Mouse (Mus musculus) embryo, embryonic 10 days (tissue): ENCODE measurements around the gene Adamts7.

Source experiments
- DNase-seq: peaks from one replicate; pipeline ENCODE4 v3.0.0-alpha.2; 2015; ENCODE audit warnings: low spot score

Gene Adamts7

DNA sequence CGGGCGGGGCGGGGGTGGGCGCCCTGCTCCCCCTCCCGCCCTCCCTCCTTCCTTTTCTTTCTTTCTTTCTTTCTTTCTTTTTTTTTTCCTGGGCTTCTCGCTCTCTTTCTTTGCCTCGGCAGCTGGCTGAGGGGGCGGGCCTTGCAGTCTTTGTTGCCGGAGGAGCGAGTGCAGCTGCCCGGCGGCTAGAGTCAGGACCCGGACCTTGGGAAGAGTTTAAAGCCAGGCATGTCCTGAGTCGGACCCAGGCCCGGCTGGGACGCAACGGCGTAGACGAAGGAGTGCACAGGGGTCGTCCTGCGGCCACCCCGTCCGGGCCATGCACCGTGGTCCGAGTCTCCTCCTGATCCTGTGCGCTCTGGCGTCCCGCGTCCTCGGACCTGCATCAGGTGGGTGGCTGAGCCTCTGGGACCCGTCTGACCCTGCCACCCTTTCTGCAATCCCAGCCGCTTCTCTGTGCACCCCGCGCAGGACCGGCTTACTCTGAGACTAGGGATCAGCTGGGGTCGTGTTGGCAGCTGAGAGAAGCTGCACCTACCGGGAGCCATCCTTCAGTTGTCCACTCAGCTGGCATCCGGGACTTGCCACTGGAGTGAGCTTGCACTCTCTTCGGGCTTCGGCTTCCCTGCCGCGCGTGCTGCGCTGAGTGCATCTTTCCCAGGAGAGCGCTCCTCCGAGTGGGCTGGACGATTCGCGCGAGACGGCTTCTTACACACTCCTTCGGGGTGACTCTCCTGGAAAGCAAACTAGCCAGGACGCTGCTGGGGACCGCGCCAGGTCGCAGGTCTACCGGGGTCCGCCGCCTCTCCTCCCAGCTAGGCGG is at the start of gene Adamts7:
TSS of gene Adamts7 (plus strand) at position 144 of the 823 bp plus-strand sequence.
- DNase-seq, result peak; percentile 72

DNA sequence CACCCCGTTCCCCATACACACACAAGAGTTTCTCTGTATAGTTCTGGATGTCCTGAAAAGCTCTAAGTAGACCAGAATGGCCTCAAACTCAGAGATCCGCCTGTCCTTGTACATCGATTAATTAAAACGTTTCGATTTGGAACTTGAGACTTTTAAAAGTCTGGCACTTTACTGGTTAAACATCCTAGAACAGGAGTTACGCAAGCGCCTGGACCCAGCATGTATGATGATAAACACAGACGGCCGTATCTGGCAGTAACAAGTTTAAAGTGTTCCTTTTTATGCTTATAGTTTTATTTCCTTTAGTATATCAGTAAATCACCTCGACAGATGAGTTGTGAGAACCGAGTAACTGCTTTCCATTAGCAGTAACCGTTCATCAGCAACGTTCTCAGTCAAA is 49.7 kb upstream of the Adamts7 start:
- DNase-seq, result no peak

DNA sequence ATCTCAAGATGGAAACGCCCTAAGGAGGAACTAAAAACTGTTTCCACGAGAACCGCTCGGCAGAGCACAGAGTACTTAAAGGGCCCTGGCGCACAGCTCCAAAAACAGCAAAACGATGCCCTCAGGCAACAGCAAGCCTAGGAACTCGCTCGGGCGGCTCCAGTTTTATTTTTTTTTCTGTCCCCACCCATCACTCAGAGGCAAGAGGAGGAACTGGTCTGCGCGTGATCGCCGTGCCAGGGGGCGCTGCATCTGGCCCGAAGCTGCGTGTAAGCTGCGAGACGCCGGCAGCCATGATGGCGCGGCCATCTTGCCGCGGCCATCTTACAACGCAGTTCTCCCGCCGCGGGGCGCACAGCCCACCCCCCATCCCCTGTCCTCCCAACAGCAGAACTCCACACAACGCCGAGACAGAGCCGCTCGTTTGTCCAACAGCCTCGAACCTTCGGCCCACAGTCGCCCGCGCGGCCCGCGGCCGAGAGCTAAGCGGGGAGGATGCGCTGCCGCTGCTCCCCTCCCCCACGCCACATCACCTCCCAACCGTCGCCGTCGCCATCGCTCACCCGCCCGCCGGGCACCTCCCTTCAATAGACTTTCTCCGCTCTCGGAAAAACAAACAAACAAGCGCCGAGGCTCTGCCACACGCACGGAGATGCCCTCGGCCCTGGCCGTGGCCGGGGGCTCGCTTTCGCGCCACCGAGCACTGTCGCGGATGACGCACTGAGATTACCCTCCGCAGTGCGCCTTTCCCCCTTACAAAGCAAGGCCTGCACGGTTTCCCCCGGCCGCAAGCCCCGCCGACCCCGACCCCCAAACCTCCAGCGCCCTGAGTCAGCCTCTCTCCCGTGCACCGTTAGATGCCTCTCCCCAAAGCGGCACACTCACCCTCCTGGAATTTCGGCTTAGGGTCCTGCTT is 49.0 kb upstream of the Adamts7 start:
- peak; percentile 93 for DNase-seq

DNA sequence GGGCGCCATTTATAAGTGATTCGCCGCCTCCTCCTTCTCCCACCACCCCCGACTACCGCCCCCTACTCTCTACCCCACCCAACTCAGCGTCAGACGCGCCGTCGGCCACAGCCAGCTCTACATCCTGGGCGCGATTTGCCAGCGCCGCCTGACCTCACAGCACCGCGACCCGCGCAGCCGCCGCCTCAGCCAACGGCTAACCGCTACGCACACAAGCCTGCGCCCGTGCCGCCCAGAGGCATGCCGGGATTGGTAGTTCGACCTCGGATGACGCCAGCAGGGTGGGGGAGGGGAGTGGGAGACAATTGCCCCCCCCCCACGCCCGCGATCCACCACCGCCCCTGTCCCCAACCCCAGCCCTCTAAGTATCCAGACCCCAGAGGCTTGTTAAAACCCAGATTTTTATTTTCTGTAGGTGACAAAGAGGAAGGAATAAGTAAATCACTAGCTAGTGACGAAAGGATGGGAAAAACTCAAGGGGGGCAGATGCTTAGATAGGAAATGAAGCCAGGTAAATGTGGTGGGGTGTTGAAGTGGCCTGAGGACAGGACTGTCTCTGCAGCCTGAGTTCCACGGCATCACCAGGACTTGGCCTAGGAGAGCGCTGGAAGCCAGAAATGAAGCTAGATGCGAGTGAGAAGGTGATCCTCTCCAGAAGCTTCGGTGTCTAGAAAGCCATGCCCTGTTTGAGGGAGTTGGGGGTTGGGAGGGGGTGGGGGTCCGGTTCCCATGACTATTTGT is 48.1 kb upstream of the Adamts7 start, which contains the start of gene Morf4l1:
TSS of gene Morf4l1 (minus strand) at position 208 of the 741 bp plus-strand sequence.
- DNase-seq, result peak; percentile 99

DNA sequence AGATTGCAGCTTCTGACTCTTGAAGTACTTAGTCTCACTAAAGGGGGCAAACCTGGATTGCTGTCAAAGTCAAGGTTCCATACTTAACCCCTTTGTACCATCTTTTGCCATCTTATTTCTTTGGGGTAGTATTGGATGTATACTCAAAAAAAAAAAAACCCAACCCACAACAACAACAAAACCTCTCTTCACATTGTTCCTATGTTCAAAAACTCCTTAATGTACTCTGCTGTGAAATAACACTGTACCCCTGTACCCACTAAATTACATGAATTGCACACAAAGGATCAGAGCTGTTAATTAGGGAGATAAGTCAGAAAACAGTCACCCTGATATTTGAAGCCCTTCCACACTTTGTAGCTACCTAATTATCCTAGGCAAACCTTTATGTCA is 47.6 kb upstream of the Adamts7 start:
- DNase-seq, result no peak

DNA sequence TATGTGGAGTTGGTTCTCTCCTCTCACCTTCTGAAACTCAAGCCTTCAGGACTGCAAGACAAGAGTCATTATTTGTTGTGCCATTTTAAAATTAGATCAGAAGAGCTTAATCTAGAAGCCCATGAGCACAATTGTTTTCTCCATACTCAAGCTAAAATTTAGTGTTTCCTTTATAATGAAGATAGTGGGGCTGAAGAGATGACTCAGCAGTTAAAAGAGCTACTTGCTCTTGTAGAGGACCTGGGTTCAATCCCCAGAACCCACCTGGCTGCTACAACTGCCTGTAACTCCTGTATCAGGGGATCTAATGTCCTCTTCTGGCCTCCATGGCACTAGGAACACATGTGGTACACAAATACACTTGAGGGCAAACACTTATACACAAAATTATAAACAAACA is 45.6 kb upstream of the Adamts7 start:
- DNase-seq, result no peak

DNA sequence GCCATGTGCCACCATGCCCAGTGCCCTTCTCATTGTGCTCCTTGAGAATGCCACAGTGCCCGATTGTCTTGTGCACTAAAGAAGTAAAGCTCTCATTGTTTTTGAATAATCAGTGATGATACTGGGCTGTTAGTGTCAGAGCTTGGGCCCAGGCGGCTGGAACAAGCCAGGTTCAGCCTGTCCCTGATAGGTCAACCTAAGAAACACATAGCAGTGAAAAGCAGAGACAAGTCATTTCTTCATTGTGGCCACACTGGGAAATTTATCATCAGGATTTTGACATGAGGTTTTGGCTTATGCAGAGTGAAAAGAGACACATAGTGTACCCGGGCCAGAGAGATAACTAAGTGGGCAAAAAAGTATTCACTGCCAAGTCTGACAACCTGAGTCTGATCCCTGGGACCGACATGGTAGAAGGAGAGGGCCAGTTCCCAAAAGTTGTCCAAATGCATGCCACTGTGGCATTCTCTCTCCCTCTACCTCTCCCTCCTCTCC is 40.6 kb upstream of the Adamts7 start:
- DNase-seq, result no peak

DNA sequence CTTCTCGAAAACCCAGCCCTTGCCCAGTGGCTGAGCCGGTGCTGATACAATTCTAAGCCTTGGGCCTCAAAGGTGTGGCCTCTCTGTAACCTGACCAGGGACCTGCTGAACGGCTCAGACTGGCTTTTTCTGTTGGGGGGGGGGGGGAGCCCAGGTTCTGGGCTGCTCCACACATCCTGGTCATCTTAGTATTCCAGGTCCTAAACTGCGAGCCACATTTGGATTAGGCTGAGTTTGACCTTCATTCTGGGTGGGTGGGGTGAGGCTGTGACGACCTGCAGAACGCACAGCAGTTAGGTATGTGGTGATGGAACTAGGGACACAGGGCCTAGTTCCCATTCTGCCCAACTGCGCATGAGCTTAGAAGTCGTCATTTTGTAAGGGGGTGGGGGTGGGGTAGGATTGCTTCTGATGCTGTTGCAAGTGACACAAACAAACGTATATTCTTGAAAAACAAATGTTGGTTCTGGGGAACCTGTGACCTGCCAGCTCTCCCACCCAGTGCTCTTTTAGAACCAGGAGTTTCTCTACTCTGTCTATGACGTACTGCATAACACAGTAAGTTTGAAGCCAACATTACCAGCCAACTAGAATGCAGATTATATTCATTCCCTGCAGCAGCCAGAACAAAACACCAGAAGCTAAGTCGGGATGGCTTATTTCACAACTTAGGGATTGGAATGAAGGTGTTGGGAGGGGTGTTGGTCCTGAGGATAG is 38.6 kb upstream of the Adamts7 start:
- no peak for DNase-seq

DNA sequence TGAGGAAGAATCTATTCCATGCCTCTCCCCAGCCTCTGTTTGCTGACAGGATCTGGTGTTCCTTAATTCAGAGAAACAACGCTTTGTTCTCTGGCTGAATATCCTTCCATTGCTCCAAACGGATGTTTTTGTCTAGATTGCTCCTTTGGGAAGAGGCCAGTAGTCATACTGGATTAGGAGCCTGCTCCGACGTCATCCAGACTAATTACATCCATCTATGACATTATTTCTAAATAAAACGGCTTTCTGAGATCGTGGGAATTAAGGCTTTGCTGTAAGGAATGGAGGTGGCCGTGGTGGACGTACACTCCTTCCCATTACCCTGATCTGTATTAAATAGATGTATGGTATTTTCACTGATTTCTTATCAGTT is 38.0 kb upstream of the Adamts7 start:
- peak; percentile 8 for DNase-seq

DNA sequence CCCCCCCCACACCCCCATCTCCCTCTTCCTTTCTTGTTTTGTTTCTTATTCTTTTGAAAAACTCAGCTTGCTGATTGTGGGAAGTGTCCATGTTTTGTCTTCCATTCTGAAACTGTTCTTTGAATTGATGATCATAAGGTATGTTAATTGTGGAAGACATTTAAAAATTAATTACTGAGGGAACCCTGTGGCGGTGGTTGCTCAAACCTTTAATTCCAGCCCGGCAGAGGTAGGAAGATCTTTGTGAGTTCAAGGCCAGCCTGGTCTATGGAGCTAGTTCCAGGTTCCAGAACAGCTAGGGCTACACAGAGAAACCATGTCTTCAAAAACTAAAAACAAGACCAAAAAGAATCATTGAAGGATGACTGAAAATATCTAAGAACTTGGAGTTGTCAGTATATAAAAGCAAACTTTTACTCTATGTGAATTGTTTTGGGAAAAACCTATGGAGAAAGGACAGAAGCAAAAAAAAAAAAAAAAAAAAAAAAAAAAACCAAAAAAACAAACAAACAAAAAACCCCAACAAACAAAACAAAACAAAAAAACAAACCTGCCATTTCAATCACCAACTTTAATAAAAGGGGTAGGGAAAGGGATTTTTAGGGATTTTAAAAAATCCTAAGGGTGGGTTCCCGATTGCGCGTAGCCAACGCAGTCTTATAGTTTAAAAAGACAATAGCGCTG is 37.3 kb upstream of the Adamts7 start:
- peak; percentile 34 for DNase-seq

DNA sequence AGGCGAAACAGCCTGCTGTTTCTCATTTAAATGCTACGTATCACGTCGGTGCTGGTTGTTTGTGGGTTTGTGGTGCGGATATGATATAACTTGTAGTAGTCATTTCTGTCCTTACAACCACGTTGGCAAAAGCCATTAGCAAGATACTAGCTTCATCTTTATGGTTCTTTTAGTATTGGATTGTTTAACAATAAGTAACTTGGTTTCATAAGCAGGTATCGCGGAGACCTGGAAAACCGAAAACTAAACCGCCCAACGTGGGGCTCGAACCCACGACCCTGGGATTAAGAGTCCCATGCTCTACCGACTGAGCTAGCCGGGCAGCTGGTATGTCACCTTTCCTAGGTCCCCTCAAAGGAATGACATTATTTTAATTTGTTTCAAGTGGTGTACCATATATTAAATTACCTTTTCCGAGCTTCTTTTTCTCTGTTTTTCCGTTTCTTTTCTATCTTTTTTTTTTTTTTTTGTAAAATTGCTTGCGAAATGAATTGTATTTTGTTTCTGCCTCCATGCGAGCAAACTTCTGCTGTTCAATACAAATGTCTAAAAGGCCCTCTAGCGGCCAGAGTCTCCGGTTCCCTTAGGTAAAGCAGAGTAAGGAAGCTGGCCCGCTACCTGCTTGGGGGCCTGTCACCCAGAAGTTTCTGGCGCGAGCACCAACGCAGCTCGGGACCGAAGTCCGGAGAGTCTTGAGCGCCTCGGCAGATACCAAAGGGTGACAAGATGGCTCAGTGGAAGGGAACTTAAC is 36.4 kb upstream of the Adamts7 start:
- DNase-seq, result peak; percentile 76

DNA sequence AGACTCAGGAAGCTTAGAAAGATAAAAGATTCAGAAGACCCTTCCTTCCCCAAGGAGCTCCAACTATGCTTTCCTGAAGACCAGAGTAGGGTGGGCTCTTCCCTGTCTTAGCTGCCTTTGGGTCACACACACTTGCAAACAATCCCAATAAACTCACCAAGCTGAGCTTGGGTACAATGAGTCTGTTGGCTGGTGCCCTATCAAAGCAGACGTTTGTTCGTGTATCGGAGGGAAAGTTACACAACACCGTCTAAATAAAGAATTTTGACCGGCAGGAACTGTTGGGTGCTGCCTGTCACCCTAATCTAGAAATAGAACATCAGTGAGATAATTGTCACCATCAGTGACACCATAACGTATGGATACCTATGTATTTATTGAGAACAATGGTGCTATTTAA is 35.7 kb upstream of the Adamts7 start:
- no peak for DNase-seq

DNA sequence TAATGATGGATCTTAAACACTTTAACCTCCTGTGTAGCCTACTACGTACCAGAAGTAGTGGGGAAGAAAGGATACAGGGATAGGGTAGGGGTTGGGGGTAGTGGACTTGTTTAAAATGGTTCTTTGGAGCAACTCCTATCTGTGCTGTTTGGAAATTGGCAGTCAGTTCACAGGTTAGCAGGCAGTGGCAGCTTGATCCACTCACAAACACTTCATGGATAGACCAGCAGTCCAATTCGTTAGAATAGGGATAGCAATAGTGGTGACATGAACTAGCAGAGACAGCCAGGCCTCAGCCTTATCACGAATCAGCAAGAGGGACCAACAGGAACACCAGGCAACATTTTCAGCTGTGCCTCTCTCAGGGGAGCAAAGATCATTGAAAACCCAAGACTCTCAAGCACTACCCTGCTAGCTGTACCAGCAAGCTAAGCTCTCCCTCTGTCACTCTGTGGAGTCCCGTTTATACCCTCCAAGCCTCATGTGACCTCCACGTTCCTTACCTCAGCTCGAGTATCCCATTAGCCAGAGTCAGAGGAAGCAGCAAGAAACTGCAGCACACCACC is 34.1 kb upstream of the Adamts7 start:
- DNase-seq, result no peak

DNA sequence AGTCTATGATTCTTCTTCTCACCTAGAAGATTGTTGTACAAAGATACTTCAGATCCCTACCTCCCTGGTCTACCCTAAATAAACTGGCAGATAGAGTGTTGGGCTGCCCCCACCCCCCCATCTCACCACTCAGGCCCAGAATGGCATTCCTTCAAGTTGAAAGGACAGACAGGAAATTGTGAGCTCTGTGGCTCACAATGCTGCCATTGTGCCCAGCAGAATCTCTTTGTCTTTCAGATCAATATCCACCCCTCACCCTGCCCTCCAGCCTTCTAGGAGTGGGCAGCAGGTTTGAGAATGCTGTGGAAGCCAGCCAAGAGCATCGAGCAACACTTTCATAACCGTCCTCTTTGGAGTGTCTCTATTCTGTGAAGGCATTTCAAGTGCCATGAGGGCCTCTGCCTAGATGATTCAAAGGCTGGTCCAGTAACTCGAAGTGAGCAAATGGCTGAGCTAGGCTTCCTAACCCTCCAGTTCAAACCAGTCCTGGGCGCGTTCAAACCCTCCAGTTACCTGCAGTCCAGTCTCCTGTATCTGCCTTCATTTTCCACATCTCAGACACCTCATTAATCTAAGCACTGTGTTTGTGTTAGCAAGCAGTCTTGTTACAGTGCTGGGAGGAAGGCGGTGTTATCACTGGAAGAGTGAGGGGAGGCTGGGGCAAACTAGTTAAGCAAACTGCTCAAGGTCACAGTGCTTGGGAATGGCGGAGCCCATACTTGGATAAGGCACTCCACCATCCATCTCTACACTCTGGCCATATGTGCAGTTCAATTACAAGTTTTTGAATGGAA is 29.1 kb upstream of the Adamts7 start:
- no peak for DNase-seq

DNA sequence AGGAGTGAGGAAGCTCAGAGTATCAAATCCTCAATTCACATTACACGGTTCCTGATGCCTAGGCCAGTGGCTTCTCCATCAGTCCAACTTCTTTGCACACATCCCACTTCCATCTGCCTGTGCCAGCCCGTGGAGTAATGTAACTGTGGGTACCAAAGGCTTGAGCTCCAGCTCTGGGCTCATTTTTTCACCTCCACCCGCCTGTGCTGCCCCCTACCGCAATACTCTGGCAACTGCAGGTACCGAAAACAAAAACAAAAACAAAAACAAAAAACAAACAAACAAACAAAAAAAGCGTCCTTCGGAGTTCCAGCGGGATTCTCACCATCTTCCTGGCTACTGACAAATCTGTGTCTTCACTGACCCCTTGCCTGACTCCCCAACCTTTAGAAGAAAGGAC is 27.4 kb upstream of the Adamts7 start:
- DNase-seq, result no peak

DNA sequence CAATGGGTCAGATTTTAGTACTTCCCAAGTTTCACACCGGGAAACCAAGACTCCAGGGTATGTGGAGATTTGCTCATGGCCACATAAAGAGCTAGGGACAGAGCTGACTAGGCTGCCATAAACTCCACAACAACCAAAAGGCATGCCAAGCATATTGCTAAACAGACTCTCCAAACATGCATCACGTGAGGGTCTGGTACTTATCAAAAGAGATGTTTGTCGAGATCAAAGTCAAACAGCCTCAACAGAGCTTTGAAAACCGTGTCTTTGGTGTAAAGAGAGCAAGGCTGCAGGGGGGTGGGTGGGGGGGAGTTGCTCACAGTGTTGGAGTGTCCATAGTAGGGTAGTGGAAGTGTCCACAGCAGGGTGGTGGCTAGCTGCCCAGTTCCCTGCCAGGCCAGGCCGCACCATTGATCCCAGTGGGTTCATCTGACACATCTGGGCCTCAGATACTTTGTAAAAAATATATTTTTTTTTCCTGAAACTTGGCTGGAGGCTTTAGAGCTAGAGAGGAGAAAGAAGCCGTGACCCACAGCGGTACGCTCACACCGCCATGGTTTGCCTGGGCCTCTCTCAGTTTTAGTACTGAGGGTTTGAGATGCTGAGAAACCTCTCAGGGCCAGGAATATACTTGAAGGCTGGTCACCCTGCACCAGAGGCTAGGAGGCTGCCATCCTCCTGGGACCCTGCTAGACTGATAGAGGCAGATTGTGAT is 26.7 kb upstream of the Adamts7 start:
- no peak for DNase-seq

DNA sequence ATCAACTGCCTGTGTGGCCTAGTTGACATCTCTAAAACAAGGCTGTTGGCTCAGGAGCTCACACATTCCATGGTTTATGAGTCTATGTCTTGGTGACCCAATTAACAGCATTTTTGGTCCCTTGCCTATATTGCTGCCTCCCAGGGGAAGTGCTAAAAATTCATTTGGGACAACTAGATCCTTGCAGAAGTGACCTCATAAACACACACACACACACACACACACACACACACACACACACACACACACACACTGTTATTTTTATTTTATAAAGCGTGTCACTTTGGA is 26.2 kb upstream of the Adamts7 start:
- no peak for DNase-seq

DNA sequence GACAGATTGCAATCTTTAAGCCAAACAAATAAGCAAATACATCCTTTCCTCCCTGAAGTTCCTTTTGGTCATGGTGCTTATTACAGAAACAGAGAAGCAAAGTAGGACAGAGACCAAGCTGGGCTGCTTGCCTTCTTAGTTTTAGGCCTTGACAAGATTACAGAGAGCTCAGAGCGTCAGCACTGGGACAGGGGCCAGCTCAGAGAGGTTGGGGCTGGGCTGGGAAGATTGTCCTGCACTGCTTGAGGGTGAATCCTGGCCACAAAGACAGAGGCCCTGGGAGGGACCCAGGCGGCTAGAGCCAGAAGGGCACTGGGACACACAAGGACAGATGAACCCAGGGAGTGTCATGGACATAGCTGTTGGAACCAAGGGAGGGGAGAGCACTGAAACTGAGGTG is 17.1 kb upstream of the Adamts7 start:
- DNase-seq, result no peak

DNA sequence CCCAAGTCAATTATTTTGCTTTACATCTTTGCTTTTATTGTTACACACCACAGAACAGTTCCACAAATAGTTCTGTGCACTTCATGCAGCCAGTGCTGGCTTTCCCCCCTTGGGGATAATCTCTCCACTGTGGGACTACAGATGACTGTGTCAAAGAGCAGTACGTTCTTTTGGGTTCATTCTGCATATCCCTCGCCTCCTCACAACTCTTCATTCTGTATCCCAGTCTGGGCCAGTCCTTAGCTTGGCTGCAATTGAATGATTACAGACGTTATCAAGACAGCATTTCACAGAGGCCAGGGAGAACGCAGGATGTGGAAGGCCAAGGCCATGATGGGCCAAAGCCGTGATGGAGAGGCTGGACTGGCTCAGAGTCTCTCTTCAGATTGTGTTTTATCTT is 16.0 kb upstream of the Adamts7 start:
- DNase-seq, result no peak
